Mouse (Mus musculus): ENCODE data around the gene Olfr1458. TPM values are rescaled to one million over a fixed set of nuclear protein-coding genes. Genes with fewer than 3 reads are reported as not detected.

The Olfr1458 gene
- not detected in 2 replicates for polyA plus RNA-seq (2012; rRNA removed)

DNA sequence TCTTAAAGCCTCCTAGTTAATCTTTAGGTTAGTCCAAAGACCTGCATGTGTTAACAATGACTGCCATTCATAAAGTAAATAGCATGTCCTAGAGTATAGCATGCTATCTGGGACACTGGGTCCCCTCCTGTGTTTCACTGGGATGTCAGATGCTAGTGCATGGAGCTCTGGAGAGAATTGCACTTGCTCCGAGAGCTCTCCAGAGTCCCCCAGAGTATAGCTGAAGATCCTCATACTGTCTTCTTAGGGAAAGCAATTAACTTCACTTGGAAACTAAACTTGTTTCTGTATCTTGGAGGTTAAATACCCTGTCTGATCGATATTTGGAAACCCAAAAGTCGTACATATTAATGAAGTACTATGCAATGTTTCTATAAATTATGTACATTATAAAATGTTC, at the start of gene Olfr1458:
Olfr1458 (minus strand) TSS at position 101 of the 400 bp plus-strand sequence.

DNA sequence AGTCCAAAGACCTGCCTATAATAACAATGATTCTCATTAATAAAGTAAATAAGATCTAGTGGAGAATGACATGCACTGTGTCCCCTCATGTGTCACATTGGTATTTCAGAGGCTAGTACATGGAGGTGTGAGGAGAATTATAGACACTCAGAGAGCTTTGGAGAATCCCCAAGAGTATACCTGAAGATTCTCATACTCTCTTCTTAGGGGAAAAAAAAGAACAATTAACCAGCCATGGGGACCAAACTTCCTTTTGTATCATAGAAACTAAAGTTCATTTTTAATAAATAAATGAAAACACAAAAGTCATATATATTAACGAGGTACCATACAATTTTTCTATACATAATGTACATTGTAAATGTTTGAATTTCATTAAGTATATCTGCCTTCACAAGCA, 42.9 kb upstream of the Olfr1458 start, which contains the start of gene Olfr1459:
Olfr1459 (minus strand) TSS at position 101 of the 400 bp plus-strand sequence.

DNA sequence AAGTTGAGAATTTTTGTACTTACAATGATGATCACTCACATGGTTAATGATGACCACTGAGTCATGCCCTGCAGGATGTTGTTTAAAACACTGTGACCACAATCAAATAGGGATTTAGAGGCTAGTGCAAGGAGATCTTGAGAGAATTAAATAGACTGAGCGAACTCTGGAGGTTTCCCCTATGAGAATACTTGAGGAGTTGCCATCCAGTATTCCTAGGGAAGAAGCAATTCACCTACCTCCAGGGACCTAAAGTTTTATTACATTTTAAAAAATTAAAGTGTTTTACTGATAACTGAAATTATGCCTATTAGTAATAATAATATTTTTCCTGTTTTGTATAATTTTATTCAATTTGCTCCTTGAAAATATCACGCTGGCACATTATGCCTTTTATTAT, 8.8 kb downstream of the Olfr1458 start, which contains the start of gene Olfr1457:
Olfr1457 (minus strand) TSS at position 101 of the 400 bp plus-strand sequence.

DNA sequence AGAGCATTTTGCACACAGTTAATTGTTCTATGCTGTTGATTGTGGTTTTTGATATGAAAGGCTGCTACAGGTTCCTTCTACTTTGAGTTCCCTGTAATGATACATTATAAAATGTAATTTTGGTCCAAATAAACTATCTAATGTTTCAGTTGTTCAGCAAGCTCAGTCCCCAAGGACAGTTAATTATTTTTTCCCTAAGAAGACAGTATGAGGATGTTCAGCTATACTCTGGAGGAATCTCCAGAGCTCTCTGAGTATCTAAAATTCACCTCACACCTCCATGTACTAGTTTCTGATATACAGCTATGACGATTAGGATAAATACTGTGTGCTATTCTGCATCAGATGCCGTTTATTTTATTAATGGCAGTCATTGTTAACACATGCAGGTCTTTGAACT, 46.3 kb downstream of the Olfr1458 start, which contains the start of gene Olfr1454:
Olfr1454 (plus strand) TSS at position 301 of the 400 bp plus-strand sequence.

Other genes with a start within 250 kb of the Olfr1458 start
- gene Olfr1444, start 249.5 kb downstream of the Olfr1458 start, polyA plus RNA-seq (2012; rRNA removed), result not detected in 2 replicates
- gene Olfr1445, start 222.9 kb downstream of the Olfr1458 start, polyA plus RNA-seq (2012; rRNA removed), result not detected in 2 replicates
- not detected in 2 replicates for gene Olfr1446, start 213.3 kb downstream of the Olfr1458 start, polyA plus RNA-seq (2012; rRNA removed)
- not detected in 2 replicates for gene Olfr1447, start 203.0 kb downstream of the Olfr1458 start, polyA plus RNA-seq (2012; rRNA removed)
- gene Olfr1448, start 182.4 kb downstream of the Olfr1458 start, polyA plus RNA-seq (2012; rRNA removed), result not detected in 2 replicates
- gene Olfr1449, start 175.9 kb downstream of the Olfr1458 start, polyA plus RNA-seq (2012; rRNA removed), result not detected in 2 replicates
- not detected in 2 replicates for gene Olfr1450, start 156.5 kb downstream of the Olfr1458 start, polyA plus RNA-seq (2012; rRNA removed)
- gene Olfr1451, start 111.8 kb downstream of the Olfr1458 start, polyA plus RNA-seq (2012; rRNA removed), result not detected in 2 replicates
- not detected in 2 replicates for gene Olfr1453, start 78.4 kb downstream of the Olfr1458 start, polyA plus RNA-seq (2012; rRNA removed)
- not detected in 2 replicates for gene Olfr1454, start 46.2 kb downstream of the Olfr1458 start, polyA plus RNA-seq (2012; rRNA removed)
- gene Olfr1457, start 8.9 kb downstream of the Olfr1458 start, polyA plus RNA-seq (2012; rRNA removed), result not detected in 2 replicates
- 0.01 TPM in 1 of 2 replicates, not detected in the other for gene Olfr1459, start 42.8 kb upstream of the Olfr1458 start, polyA plus RNA-seq (2012; rRNA removed)
- not detected in 2 replicates for gene Olfr1461, start 56.2 kb upstream of the Olfr1458 start, polyA plus RNA-seq (2012; rRNA removed)
- gene Olfr1462, start 79.0 kb upstream of the Olfr1458 start, polyA plus RNA-seq (2012; rRNA removed), result not detected in 2 replicates
- gene Olfr1463, start 124.6 kb upstream of the Olfr1458 start, polyA plus RNA-seq (2012; rRNA removed), result not detected in 2 replicates
- gene Olfr1465, start 208.8 kb upstream of the Olfr1458 start, polyA plus RNA-seq (2012; rRNA removed), result not detected in 2 replicates
- gene Olfr1466, start 232.1 kb upstream of the Olfr1458 start, polyA plus RNA-seq (2012; rRNA removed), result not detected in 2 replicates